Mouse (Mus musculus): ENCODE measurements around the gene Srl.

DNA sequence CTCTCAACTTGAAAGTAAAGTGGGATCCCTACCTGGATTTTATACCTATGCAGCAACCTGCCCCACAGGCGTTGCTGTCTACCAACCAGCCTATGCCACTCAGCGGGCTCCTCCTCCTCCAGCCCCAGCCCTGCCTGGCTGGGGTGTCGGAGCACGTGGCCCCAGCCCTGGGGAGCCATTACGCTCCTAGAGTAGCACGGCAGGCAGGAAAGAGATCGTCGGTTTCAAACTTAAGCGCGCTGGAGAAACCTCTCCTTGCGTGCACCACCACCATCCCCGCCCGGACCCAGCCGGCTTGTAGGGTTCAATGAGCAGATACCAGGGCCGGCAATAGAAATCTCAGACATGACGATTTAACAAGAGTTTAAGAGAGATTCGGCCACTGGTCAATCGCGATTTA, 16.3 kb upstream of the Srl start:
- no peak for TF ChIP-seq POLR2A (IDR thresholded peaks at IDR 0.05; ENCODE audit: low read depth, low read length)
- TF ChIP-seq CTCF (conservative IDR thresholded peaks at IDR 0.05; ENCODE audit: insufficient read depth, insufficient read length, low read depth, low read length): no peak
